Mouse (Mus musculus): ENCODE measurements around the gene Itpr1.

Gene Itpr1

DNA sequence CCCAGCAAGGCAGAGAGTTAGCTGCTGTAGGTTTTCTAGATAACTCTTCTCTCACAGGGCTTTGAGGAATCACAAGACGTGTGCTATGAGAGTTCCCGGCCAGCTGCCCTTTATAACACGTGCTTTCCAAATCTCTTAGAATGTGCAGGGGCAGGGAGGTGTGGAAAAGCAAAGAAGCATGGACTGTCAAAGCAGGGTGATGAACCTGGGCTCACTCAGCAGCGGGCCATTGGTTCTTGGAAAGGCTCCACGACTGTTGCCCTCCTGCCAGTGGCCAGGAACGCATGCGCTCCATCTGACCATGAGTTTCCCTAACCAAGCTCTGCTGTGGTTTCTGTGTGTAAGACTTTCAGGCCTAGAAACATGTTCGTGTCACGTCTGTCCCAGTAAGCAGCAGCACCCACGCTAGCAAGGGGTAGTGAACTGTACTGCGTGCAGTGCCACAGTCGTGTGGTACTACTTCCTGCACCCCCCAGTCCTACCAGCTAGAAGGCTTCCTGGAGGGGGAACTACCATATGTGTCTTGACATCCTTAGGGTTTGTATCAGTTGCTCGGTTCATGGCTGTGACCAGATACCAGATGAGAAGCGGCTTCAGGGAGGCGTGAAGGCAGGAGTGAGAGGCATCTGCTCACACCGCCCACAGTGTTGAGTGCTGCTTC, 311.2 kb downstream of the Itpr1 start:
- peak; percentile 88 for DNase-seq

- DNase-seq = peak; percentile 89
Measured at GRCm38 (mm10) chr6:108524617-108525010, 311.7 kb downstream of the Itpr1 start.

DNA sequence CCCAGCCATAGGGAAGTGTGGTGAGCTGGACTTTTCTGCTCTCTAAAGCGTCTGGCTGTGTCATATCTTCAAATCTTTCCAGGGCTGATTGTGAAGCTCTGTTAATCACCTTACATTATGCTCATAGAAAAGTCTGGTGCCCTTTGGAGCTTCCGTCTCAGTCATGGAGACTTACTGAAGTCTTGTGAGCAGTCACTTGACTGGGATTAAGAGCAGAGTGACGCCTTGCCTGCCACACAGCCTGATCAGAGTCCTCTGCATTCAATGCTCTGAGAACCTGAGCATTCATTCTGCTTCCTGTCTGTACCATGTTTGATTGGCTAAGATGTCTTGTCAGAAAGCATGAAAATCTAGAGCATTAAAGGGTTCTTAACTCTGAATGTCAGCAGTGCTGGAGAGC, 314.7 kb downstream of the Itpr1 start:
- DNase-seq = peak; percentile 45

GRCm38 (mm10) chr6:108527993-108528392, 315.1 kb downstream of the Itpr1 start:
- no peak for DNase-seq

DNA sequence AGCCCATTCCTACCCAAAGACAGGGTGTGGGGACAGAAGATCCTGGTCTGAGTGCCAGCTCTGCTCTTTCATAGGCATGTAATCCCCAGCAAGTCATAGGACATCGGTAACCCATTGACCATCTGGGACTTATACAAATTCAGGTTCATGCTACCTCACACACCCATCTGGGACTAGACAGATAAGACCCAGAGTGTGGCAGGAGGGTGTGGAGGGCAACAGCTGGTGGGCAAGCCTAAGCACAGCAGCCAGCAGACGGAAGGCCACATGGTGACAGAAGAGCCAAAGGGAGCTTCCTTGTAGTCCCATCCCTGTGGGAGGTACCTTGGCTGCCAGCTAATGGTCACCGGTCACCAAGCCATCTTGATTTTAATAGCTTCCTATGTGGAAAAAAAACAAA, 316.3 kb downstream of the Itpr1 start:
- DNase-seq = no peak

- peak; percentile 66 for DNase-seq
Measured at GRCm38 (mm10) chr6:108530781-108531323, 318.0 kb downstream of the Itpr1 start.

GRCm38 (mm10) chr6:108531324-108532311, 318.7 kb downstream of the Itpr1 start:
- DNase-seq = peak; percentile 76

GRCm38 (mm10) chr6:108532486-108533179, 319.7 kb downstream of the Itpr1 start:
- peak; percentile 75 for DNase-seq

DNA sequence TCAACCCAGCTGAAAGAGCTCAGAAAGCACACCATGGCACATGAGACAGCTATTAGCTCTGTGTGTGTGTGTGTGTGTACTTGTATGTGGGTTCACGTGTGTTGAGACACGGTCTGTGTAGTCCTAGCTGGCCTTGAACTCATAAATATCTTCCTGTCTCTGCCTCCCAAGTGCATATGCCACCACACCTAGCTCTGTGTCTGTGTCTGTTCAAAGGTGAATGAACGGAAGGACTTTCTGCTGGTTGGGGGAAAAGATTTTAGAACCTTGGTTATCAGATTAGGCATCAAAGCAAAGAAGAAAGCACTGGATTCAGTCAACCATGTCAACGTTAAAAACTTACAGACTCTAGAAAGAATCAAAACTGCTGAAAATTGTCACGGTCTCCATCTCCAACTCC, 321.2 kb downstream of the Itpr1 start:
- no peak for DNase-seq

DNA sequence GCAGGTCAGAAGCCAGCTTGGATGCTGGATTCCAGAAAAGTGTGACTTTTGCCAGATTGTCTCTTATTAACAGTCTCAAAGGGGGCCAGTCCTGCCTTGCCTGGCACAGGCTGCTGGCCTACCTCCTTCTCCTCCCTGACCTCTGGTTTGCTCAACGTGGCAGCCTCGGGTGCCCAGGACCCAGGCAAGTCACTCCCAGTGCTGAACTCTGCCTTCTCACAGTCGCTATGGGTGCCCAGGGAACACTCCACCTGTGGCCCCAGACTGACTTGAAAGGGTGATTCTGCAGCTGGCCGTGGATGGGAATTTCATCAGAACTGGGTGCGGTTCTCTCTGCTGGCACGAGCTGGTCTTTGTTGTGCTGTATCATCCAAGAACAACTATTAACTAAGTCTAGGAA, 321.7 kb downstream of the Itpr1 start:
- peak; percentile 88 for DNase-seq

- no peak for DNase-seq
Measured at GRCm38 (mm10) chr6:108535309-108535708, 322.4 kb downstream of the Itpr1 start.

DNA sequence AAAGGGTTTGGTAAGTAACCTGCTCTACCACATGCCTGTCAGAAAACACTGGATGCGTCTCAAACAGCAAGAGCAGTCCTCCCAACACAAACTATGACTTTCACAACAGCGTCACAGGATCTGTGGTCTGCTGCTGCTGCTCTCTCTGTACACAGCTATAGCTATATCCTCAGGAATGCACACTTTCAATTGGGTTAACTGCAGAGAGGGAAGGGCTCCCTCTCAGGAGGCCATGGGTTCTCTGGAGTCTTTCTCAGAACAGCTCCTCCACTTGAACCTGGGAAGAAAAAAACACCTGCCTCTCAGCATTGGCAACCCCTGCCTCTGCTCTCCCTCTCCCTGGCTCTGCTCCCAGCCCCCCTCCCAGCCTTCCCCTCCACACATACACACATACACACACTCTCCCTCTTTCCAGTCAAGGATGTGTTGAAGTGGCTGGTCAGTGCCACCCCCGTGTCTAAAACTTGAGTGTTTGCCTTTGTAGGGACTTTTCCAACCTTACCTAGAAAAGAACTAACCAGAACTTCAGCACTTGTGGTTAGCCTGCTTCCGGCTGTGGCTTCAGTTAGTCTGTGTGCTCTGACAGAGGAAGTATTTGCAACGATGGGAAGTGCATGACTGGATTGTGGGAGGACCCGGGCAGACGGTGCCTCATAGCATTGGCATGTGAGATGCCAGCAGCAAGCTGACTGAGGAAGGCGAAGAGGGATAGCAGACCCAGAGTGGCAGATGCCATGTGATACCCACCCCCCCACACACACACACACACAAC, 323.8 kb downstream of the Itpr1 start:
- DNase-seq = no peak

- no peak for DNase-seq
Measured at GRCm38 (mm10) chr6:108538406-108538805, 325.5 kb downstream of the Itpr1 start.

DNA sequence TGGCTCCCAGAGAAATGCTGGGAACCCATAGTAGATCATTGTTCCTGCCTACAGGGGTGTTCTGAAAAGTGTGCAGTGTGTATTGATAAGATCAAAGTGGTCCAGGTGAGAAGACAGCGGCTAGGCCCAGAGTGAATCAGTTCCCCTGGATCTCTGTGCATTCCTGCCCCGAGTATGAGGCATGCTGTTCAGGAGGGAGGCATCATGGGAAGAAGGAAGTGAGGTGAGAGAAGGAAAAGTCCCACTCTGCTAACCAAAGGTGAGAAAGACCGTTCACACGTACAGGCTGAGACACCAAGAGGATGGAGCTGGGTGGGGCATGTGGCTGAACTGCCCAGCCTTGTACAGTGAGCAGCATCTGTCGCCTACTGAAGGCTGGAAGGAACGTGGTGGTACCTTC, 327.5 kb downstream of the Itpr1 start:
- no peak for DNase-seq

- no peak for DNase-seq
Measured at GRCm38 (mm10) chr6:108544917-108545316, 332.0 kb downstream of the Itpr1 start.

DNA sequence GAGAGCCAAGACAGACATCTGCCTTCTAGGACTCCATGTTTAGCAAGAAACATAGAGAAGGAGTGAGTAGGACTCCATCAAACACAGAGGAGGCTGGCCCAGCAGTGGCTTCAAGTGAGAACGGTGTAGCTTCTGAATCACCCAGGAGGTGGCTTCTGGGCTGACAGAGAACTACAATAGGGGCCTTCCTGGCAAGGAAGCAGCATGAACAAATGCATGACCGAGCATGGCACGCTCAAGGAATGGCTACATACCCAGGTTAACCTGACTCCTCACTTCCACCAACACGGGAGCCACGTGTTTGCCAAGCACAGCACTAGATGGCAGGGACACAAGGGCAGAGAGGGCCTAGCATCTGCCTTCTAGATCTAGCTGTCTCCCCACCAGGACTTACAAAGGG, 332.6 kb downstream of the Itpr1 start:
- peak; percentile 38 for DNase-seq

DNA sequence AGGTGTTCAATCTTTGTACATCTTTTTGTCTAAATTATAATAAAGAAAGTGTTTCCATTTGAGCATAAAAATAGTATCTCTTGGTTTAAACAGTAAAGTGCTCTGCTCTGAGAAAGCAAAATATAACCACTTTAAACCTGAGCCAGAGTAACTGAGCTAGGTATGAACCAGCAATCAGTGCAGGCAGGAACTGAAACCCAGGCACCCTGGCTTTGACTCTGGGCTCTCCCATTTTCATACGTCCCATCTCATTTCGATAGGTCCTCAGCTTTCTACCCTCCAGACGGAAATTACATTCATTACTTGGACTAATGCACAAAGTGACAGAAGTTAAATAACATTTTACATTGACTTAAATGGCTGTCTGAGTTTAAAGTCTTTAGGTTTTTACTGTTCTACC, 335.5 kb downstream of the Itpr1 start:
- DNase-seq = no peak

DNA sequence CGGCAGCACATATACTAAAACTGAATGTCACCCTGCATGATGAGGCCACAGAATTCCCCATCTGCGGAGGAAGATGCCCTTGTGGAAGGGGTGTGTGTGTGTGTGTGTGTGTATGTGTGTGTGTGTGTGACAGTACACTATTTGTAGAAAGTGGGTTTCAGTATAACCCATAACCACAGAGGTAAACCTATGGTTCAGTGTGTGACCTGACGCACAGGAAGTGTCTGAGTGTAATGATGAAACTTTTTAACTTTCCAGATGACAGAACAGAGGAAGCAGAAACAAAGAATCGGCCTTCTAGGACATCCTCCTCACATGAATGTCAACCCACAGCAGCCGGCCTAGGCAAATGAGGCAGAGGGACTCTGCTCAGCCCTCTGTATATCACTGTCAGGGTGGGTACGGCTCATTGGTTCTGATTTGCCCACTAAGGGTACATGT, 336.6 kb downstream of the Itpr1 start:
- no peak for DNase-seq

GRCm38 (mm10) chr6:108551725-108552620, 339.1 kb downstream of the Itpr1 start:
- DNase-seq = no peak

GRCm38 (mm10) chr6:108553013-108553412, 340.1 kb downstream of the Itpr1 start:
- no peak for DNase-seq

DNA sequence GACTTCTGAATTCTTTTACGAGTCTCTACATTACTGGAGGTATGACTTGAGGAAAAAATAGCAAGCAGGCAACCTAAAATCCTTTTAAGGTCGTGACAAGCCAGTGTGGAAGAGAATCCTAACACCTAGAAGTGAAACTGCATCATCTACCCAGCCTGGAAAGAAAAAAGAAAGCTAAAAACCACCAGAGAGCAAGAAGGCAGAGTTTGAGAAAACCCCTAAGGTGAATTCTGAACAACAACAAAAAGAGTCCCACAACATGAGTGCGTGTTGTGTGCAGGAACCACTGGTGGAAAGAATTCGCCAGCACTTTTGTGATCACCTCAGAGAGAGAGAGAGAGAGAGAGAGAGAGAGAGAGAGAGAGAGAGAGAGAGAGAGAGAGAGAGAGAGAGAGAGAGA, 340.6 kb downstream of the Itpr1 start:
- DNase-seq = no peak

Measured in kidney, adult 9 months (tissue).